Mouse (Mus musculus) monocyte, adult 2 months (primary cell): Measurements from ENCODE around the gene Tescl.

Experiments used
- DNase-seq, 2 experiments: peaks; one replicate each; pipeline ENCODE4 v3.0.0; 2022; ENCODE audit warnings: low spot score in 2 of 2, low read depth in 1 of 2

Tescl gene

GRCm38 (mm10) chr7:24364827-24365226 lies 31.1 kb upstream of the Tescl start:
- DNase-seq: peak in 1 of 2 experiments; percentile 71

GRCm38 (mm10) chr7:24363228-24363627 lies 29.5 kb upstream of the Tescl start:
- DNase-seq: no peak

- no peak for DNase-seq
These were observed 27.3 kb upstream of the Tescl start for GRCm38 (mm10) chr7:24361001-24361400.

GRCm38 (mm10) chr7:24359269-24359668 lies 25.5 kb upstream of the Tescl start:
- DNase-seq: no peak

GRCm38 (mm10) chr7:24357899-24358298 lies 24.2 kb upstream of the Tescl start:
- no peak for DNase-seq

GRCm38 (mm10) chr7:24356081-24356480 lies 22.3 kb upstream of the Tescl start:
- DNase-seq: no peak

- no peak for DNase-seq
These were observed 21.9 kb upstream of the Tescl start for GRCm38 (mm10) chr7:24355646-24356045.

GRCm38 (mm10) chr7:24348896-24349295 lies 15.2 kb upstream of the Tescl start, which contains the start of gene Lypd5:
Gene Lypd5, plus strand, starts transcription at chr7:24349196.
- DNase-seq: no peak

- no peak for DNase-seq
These were observed 12.7 kb upstream of the Tescl start for GRCm38 (mm10) chr7:24346444-24346843.

GRCm38 (mm10) chr7:24343701-24344272 lies 10.1 kb upstream of the Tescl start:
- no peak for DNase-seq

GRCm38 (mm10) chr7:24338241-24338640 lies 4.5 kb upstream of the Tescl start:
- no peak for DNase-seq

- peak in 1 of 2 experiments; percentile 44 for DNase-seq
These were observed 2.1 kb upstream of the Tescl start for GRCm38 (mm10) chr7:24335699-24336309.

- DNase-seq: no peak
These were observed 6.3 kb downstream of the Tescl start for GRCm38 (mm10) chr7:24327281-24327975.

- DNase-seq: no peak
These were observed 7.2 kb downstream of the Tescl start for GRCm38 (mm10) chr7:24326273-24327135.

- no peak for DNase-seq
These were observed 8.0 kb downstream of the Tescl start for GRCm38 (mm10) chr7:24325675-24326128.

- DNase-seq: no peak
These were observed 8.5 kb downstream of the Tescl start for GRCm38 (mm10) chr7:24325197-24325596.

GRCm38 (mm10) chr7:24322593-24322992 lies 11.1 kb downstream of the Tescl start:
- no peak for DNase-seq

GRCm38 (mm10) chr7:24318942-24319341 lies 14.8 kb downstream of the Tescl start:
- DNase-seq: no peak

GRCm38 (mm10) chr7:24316567-24317092 lies 17.1 kb downstream of the Tescl start, which contains the start of gene Zfp94:
Gene Zfp94, minus strand, starts transcription at chr7:24316666.
- DNase-seq: peak; percentile 59 to 75

GRCm38 (mm10) chr7:24315726-24316566 lies 17.8 kb downstream of the Tescl start:
- no peak for DNase-seq
